Mouse (Mus musculus) CH12F3 (cell line): ENCODE data around the gene Frat1.
"Not testable (repeated sequence)": the region's sequence is repeated elsewhere in the genome, so short reads cannot be mapped to it uniquely, and the experiment has no call there.

Experiments used
- in situ Hi-C: fragments of 300-500 bp; cut with MboI; formaldehyde crosslinking; loops from 2 replicates; pipeline ENCODE4 v1.14.3; 2020; ENCODE audit warnings: low sequenced_read_pairs

The Frat1 gene

DNA sequence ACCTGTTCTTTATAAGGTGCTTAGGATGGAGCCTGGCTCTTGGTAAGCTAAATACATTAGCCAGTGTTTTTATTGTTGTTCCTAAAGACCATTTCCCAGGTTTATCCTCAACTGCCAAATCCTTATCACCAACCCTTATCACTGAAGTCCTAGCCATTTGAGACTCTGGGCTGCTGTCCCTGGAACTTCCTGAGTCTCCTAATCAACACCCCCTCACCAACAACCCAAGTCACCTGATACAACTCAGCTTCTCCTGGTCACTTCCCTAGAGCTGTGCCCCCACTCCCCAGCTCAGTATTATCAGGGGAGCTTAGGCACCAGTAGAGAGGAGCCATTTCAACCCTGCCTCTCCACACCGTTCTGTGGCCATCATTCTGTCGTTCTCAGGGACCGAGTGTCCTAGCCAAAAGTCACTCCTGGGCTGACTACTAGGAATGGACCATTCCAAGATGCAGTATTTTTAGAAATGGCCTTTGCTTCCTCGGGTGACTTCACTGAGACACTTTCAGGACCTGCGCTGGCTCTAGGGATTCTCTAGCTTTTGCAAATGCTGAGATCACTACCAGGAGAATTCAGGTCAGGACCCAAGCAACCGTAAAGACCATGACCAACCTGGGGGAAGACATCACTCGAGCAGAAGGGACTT lies 11.5 kb downstream of the Frat1 start:
- in situ Hi-C loops: no loop called here

DNA sequence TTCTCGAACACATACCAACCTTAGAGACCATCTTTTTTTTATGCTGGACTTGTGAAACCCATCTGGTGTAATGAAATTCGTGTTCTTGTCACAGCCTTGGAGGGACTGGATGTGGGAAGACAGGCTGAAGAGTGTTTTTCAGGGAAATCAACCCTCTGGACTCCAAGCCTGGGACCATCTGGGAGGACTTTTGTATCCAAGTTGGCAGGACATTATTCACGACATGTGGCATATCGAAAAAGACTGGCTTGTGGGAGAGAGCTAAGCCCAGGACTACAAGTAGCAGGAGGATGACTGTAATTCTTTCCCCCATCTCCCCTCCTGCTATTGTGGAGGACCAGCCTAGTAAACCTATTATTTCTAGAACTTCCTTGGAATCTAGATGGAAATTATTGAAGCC lies 12.4 kb downstream of the Frat1 start:
- in situ Hi-C loops: no loop called here

DNA sequence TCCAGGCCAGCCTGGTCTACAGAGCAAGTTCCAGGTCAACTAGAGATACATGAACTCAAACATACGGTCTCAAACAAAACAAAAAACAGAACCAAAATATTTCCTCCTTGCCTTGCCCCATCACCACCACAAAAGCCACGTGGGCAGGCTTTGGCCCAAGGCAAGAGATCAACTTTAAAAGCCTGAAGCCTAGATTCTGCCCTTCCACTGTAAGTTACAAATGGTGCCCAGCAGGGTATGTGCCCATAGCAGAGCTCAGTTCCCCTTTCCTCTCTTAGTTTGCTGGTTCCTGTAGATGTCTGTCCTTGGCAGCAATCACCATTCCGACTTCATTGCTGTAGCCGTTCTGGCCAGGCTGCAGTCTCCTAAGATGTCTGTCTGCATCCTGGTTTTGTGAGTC lies 12.9 kb downstream of the Frat1 start:
- in situ Hi-C loops: no loop called here

DNA sequence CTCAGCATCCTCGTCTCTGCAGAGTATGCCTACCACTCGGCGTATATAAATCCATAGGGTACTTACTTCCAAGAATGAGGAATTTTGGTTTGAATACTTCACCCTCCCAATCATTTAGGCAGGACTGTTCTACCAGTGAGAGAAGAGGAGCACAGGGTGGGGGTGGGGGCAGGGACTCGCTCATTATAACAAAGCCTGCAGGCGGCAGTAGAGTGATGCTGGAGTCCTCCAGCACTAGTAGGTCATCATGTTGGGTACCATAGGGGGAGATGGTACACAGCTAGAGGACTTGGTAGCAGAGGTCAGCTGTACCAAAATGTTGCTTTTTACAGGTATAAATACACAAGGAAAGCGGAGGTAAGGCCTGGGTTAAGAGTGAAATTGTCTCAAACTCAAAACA lies 14.6 kb downstream of the Frat1 start:
- in situ Hi-C loops: no loop called here

DNA sequence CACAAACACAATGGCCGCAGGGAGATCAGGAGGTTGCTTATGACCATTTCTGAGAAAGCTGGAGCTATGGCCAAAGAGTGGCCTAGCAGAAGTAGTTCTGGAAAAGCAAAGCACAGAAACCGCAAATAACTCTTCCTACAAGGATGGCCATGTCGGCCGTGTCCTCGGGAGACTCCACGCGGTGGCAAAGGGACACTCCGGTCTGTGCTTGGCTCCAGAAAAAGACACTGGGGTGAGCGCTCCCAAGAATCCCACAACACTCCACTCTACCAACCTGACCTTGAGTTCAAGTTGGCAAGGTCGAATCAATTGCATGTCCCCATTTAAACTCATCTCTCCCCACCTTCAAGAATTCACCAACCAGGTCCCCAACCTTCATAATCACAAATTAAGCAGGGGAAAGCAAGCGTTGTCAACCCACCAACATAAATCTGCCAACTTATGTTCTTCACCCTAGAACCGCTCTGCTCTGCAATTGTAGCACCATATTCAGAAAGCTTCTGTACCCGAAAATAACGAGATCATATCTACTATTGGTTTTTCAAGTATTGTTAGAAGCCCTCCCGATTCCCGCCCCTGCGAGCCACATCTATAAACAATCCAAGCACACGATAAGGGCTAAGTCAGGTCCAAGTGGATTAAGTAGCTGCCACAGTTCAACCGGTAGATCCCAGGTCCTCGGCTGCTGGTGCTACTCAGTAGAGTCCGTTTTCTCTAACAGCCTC lies 16.8 kb downstream of the Frat1 start:
- in situ Hi-C loops: no loop called here

DNA sequence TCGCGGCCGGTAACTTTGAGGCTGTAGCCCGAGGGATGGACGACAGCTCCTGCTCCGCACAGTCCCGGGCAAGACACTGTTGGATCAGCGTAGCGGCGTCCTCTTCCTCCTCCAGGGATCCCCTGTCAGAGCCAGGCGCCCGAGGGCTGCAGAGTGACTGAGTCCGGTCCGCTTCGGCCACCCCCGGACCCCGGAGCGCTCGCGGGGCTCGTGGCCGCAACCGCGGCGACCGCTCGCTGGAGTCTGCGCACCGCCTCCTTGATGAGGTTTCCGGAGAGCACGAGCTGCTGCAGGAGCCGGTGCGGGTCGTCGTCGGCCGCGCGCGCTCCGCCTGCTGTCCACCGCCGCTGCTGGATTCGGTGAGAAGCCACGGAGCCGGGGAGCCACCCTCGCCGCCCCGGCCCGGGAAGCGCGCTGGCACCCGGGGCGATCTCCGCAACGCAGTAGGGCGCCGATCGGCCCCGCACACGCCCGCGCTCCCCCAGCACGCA lies 17.4 kb downstream of the Frat1 start:
- in situ Hi-C loops: no loop called here

DNA sequence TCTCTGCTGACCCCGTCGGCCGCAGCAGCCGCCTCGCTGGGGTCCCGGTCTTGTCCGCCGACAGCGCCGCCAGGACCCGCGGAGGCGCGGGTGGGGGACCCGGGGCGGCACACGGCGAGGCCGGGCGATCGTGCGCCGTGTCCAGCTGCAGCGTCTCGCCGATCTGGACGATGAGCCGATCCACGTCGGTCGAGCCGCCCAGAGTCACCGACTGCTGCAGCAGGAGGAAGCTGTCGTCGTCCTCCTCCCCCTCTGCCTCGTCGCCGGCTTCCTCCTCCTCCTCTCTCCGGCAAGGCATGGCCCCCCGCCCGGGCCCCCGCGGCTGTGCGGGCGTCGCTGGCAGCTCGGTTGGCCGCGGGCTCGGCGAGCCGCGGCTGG lies 17.8 kb downstream of the Frat1 start:
- in situ Hi-C loops: not testable (repeated sequence)

DNA sequence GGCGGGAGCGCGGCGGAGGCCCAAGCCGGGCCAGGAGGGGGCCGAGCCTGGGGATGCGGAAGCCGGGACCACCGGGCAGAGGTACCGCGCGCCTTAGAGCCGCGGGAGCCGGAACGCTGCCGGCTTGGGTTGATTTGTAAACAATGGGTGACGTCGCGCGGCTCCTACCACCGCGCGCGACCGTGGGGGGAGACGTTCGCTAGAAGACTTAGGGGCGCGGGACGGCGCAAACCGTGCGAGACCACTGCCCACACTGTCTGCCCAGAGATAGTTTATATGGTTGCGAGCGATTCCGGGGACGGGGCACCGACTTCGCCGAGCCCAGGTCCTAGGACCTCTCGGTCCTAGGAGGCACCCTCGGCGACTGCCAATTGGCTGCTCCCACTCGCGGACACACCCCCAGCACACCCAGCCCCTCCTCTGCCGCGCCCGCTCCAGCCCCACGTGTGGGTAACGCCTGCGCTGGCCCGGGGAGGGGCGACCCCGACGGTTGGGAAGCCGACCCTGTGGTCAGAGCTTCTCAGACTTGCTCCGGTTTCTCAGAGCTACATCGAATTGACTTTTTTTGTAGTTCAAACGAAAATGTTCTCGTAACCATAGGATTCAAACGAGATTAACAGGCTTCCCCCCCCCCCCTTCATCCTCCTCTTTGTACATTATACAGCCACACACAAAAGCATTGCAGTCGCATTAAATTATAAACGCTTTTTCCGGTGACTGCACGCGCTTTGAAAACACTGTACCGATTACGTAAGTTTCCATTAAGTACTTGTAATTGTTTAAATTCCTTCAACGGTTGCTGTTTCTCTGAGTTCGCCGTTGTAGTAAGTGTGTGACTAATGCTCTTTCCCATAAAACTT lies 18.5 kb downstream of the Frat1 start, which contains the start of gene Frat2:
Frat2 (minus strand) TSS at position 141 of the 860 bp plus-strand sequence.
- in situ Hi-C loops: no loop called here

DNA sequence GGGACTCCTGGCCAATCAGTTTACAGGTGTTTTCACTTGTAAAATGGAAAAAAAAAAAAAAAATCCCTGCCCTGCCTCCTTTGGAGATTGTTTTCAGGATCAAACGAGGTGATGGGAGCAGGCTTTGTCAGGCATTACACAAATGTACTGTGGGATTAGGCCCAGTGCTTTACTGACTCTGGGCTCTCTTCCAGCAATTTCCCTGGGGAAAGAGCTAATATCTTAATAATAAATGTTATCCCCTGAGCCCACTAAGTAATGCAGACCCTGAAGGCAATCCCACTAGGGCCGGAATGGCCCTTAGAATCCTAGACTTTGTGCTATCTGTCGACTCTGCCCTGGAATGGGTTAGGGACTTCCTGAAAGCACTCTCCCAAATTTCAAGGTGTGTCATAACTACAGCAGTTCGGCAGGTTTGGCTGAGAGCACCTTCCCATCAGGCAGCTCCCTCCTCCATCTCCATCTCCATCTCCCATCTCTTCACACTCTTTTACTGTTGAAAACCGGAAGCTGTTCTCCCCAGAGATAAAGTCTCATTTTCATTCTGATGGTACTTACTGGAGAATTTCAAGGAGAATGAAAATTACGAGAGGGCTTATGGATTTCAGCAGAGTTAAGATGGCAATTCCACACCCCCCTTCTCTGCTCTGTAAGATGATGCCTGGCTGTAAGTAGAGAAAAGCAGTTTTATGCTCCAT lies 20.4 kb downstream of the Frat1 start:
- in situ Hi-C loops: no loop called here

DNA sequence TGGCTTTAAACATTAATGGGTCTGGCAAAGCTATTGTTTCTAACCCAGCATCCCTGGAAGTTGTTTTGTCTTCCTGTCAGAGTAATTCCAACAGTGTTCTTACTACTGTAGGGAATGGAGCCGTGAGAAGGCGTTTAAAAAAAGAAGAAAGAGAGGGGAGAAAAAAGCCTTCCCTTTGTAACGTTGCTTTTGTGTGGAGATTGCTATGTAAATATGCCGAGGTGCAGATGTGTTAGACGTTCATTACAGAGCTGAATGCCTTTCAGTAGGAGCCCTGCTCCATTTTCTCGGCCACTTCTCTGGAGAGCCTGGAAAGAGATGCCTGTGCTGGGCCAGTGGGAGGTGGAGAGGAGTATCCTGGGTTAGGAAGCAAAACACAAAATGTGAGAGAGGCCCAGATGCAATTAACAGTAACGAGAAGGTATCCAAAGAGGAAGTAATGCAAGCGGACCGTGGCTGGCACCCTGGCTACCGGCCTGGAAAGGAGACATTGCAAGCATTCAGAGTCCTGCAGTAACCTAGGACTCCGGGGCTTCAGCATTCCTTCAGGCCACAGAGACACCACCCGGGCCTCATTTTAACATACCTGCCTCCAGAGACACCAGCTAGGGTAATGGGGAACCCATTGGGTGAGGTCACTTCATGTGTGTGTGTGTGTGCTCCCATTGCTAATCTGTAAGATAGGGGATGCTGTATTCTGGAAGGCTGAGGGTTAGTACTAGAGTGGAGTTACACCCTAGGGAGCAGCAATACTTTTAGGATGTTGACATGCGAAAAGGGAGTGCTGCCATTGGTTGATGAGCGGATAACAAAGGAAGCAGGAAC lies 21.2 kb downstream of the Frat1 start:
- in situ Hi-C loops: no loop called here

DNA sequence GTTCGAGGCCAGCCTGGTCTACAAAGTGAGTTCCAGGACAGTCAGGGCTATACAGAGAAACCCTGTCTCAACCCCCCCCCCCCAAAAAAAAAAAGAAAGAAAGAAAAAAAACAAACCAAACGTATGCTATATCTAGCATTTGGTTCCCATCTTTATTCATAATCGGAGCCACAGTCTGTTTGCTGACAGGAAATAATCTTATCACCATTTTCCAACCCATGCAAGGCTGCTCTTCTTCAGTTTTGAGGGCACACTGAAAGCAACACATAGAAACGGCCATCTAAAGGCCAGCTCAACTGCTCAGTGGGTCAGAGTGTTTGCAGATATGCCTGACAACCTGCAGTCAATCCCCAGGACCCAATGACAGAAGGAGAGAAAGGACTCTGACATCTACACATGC lies 22.7 kb downstream of the Frat1 start:
- in situ Hi-C loops: no loop called here

DNA sequence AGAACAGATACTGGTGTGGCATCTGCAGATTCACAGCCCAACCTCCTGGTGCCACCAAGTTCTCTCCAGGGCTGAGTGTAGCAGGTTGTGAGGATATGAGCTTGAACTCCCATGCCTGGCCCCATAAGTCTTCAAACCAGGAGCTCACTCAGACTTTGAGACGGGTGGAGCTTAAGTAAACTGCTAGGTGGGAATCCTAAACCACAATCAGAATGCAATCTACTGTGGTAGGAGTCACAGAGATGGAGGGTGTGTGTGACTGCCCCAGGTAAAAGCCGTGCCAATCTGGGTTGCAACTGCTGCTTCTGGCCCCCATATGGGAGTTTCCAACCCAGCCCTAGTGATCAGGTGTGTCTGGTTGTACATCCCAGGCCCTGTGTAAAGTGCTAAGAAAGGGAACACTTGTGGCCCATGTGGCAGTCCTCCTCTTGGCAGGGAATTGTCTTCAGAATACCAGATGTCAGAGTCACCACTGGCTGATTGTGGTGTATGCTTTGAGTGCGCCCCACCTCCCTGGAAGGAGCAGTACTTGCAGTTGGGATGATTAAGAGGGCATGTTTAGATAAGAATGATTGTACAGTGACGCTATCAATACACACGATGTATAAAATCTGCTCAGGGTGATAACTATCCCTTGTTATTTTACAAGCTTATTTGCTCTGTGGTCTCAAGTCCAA lies 27.5 kb downstream of the Frat1 start:
- in situ Hi-C loops: no loop called here

DNA sequence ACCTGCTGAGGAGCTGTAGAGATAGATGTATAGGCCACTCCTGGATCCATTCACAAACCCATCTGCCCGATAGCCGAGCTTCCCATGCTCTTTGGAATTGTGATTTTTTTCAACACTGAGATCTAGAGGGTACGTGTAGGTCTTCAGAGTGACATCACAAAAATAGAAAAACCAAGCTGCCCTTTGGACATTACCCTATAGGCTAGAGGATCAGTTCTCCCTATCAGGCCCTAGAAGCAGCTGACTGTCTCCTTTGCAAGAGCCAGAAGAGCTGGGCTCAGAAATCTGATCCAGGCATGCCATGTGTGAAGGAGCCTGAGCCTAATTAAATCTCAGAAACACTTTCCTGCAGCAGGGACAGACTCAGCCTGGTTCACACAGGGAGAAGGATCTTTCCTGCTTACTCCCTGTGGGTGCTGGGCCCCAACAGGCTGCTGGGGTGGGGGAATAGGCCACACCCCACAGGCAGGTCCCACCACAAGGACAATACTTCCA lies 28.1 kb downstream of the Frat1 start:
- in situ Hi-C loops: no loop called here

DNA sequence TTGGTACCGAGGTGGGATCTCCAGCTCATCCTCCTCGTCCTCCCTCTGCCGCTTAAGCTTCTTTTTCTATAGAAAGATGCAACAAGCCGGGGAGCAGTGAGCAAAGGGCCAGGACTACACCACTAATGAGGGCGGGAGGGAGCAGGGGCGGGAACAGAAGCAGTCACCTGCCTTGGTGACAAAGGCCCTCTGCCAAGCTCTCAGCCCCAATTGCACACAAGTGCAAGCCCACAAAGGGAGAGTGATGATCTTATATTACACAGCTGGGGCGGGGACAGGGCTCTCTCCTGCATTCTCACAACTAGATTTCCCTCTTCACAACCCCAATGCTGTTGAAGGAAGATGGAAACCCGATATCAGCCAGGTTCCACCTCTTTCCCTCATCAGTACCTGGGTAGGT lies 36.9 kb downstream of the Frat1 start:
- in situ Hi-C loops: no loop called here

DNA sequence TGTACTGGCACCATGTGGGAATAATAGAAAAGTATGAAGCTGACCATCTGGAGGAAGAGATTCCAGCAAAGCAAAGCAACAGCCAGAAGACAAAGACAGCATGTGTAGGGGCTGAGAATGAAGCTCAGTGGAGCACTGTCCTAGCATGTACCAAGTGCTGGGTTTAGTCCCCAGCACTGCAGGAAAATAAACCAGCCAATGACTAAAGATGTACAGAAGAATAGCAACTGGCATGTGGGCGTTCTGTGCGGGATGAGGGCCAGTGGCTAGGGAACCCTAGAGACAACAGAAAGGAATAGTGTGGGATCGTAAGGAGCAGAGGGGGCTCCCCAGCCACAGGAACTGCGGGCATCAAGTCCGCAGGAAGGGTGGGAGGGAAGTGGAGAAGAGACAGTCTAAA lies 39.5 kb downstream of the Frat1 start:
- in situ Hi-C loops: no loop called here

DNA sequence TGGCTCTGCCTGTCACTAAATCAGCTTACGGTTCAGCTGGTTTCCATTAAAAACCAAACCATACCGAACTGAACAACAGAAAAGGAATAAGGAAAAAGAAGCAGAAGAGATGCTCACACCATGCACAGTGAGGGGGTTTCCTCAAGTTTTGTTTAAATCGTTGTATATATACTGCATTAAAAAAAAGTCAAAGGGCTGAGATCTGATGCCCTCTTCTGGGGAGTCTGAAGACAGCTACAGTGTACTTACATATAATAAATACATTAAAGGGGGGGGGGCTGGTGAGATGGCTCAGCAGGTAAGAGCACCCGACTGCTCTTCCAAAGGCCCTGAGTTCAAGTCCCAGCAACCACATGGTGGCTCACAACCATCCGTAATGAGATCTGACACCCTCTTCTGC lies 40.2 kb downstream of the Frat1 start:
- in situ Hi-C loops: not testable (repeated sequence)

DNA sequence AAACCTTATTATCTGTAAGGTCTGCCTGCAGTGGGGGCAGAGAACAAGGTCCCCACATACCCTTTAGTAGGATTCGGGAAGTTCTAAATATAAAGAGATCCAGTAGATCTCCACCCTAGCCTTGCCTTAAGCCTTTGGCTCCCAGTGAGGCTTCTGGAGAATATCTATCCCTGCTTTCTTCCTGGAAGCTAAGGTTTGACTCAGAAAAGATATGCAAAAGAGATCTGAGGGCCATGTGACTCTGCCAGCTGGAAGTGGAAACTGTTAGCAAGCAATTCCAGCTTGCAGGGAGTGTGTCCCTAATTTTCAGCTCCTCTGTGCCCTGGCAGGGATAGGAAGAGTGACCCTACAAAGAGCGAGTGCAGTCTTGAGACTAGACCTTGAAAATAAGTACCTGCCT lies 42.5 kb downstream of the Frat1 start:
- in situ Hi-C loops: no loop called here

DNA sequence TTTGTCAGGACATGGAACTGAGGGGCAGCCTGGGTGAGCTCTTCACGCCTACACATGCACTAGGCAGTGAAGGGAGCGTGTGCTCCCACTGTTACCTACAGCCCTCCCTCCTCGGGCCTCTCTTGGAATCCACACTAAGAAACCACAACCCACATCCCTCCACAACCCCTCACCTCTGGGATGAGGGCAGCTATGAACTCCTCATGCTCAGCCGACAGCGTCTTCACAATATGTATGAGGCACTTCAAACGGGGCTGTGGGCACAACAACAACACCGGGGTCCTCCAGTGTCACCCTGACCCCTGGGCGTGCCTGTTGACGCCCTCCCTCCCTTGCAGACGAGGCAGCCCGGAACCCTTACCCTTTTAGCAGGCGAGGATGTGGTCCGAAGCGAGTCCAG lies 44.6 kb downstream of the Frat1 start:
- in situ Hi-C loops: no loop called here

DNA sequence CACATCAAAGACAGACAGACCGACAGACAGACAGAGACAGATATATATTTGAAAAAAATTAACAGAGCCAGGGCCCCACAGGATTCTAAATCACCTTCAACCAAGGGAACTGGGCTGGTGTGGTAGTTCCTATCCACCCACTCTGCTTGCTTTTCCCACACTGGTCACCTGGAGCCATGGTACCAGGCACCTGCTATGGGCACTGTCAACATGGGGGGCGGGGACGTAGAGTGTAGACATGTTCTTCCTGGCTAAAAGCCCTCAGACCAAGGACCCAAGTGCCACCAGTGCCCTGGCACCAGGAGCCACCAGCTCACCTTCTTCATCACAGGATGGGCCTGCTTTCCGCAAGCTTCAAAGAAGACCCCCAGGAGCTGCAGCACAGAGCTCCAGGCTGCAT lies 52.1 kb downstream of the Frat1 start:
- in situ Hi-C loops: no loop called here
